Mouse (Mus musculus): ENCODE results near the gene Sacm1l.

Gene Sacm1l

DNA sequence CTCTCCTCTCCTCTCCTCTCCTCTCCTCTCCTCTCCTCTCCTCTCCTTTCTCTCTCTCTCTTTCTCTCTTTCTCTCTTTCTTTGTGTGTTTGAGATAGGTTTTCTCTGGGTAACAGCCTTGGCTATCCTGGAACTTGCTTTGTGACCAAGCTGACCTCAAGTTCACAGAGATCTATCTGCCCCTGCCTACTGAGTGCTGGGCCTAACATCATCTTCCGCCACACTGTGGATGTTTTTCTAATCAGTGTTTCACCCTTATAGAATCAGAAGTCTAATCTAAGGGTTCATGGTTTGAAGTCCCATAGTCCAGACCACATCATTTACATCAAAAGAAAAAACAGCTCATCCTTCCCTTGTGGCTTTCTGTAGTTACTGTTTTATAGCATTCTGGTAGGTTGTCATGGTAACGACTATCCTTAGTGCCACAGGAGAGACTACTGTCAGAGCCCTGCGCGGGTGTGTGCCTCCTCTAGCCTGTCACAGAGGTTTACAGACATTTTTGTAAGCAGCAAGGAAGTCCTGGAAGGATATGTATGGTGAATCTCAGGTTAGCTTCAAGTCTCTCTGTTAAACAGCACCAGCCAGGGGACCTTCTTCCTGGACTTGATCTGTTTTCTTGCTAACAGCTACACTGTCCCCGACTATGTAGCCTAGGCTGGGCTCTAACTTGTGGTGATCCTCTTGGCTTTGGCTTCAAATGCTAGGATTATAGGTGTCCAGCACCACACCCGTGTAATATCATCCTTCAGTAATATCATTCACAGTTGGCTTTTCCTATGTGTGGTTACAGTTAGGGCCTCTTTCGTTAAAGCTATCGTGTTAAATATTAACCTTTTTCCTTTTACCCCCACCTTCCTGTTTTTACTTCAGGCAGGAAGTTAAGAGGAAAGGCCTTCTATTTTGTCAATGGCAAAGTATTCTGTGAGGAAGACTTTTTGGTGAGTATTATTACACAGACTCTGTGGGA, 19.6 kb upstream of the Sacm1l start:
- DNase-seq (ENCODE audit: low spot score): no peak

DNA sequence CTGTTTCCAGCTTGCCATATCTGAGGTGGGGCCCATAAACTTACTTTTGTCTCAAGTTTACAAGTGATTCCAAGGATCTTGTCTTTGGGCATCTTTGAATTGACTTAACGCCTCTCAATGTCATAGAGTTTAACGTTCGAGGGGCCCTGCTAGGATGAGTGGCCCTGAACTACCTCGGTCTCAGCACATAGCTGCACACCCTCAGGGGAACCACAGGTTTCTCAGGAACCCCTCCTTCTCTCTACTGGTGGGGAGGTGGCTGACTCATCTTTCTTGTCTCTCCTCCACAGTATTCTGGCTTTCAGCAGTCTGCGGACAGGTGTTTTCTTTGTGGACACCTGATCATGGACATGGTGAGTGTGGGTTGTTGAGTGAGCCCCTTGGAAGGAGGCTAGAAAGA, 18.6 kb upstream of the Sacm1l start:
- DNase-seq (ENCODE audit: low spot score): no peak

DNA sequence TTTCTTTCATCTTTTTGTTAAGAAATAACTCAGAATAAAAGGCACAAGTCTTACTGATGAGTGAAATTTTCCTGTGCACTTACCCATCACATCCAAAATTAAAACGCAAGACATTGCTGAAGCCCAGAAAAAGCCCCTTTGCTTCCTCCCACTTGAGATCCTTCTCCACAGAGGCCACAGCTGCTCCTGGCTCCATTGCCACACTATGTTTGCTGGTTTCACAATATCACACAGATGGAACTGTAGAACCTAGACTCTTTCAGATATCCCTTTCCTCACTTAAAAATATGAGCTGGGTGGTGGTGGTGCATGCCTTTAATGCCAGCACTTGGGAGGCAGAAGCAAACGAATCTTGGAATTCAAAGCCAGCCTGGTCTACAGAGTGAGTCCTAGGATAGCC, 17.1 kb upstream of the Sacm1l start:
- DNase-seq (ENCODE audit: low spot score): no peak

DNA sequence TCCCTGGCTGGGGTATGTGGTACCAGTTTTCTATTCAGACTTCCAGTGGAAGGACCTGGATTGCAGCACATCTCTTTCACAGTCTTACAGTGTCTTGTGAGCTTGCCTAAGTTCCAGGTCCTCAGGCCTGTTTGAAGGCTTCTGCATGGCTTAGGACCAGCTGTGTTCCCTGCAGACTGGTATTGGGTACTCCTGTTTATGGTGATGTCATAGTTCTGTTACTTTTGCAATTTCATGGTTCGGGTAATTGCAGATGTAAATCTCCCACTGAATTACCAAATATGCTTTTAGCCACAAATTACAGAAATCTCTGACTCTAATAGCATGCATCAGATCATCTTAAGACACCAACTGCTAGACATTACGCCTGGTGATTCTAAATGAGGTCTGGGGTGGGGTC, 14.5 kb upstream of the Sacm1l start:
- DNase-seq (ENCODE audit: low spot score): no peak

DNA sequence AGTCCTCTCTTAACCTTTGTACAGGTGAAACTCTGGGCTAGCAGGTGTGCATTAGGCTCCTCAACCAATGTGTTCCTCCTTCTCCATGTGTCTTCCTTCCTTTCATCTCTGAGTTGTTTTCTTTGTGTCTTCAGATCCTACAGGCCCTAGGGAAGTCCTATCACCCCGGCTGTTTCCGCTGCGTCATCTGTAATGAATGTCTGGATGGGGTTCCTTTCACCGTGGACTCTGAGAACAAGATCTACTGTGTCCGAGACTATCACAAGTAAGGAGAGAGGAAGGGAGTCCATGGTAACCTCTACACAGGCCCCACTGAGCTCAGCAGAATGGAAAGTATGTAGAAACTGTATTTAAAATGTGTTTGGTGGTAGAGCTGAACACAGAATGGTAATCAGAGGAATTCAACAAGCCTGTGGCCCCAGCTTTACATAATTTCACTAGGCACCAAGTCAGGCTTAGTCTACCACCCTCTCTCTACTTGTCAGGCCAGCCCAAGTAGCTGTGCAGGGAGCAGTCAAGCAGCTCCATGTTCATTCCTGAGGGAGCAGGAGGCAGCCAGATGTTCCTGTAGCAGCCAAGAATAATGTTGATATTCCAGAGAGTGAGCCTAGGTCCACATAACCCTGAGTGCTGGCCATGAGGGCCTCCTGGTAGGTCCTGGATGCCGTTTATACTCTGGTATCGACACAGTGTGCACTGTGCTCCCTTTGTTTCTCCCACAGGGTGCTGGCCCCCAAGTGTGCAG, 12.7 kb upstream of the Sacm1l start:
- no peak for DNase-seq (ENCODE audit: low spot score)

DNA sequence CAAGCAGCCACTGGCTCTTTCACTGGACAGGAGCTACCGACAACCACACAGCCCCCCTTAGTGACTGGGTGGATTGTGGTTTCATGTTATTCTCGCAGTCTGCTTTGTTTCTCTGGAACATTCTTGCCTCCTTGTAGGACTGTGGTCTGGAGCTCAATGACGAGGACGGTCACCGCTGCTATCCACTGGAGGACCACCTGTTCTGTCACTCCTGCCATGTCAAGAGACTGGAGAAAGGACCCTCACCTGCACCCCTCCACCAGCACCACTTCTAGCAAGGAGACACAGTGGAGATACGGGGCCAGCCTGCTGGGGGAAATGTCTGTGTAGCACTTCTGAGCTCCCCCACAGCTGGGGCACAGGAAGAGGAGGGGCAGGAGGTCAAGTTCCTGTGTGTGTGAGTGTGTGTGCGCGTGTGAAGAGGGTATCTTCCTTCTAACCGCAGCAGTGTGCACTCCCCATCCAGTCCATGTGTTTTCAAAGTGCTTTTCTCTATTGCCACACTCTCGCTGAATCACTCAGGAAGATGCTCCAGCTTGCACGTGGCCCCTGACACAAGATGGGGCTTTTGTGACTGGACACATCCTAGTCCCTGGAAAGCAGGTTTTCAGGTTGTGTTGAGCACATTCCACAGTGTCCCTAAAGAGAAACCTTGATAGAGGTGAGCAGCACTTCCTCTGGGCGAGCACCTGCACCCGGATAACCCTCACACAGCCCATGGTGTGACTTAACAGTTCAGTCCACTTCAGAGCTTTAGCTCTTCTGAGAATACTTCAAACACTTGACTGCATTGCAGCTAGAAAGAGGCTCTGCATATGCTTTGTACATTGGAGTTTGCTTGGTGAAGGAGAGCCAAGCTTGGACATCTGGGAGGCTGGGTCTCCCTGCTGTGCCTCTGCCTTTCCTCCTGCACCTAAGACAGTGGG, 10.3 kb upstream of the Sacm1l start:
- no peak for DNase-seq (ENCODE audit: low spot score)

DNA sequence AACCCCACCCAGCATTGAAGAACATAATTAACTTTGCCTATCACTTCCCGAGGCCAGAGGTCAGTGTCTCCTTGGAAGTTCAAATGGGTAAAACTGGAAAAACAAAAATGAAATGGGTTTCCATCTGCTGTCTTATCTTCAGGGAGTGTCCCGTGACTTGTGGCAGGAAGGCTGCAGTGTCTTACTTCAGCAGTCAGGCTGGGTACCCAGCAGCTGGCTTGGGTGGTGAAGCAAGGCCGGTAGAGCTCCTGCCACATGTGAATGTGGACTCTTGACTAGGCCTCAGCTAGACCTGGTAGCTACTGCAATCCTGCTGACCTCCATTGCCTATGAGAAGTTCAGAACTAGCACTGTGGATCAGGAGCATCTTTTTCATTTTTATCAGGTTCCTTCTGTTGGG, 8.8 kb upstream of the Sacm1l start:
- no peak for DNase-seq (ENCODE audit: low spot score)

DNA sequence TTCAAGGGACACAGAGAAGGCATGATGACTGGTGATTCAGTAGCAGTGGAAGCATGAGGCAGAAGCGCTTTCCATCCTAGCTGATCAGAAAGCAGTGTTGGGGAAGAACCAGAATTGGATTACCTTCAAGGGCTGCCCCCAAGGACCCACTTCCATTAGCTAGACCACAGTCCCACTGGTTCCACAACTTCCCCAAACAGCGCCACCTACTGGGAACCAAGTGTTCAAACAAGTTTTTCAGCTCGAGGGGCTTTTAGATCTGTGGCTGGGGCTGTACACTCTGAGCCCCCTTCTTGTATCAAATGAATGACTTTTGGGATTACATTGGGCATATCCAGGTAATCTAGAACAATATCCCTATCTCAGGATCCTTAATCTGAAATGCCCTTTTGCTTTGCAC, 5.9 kb upstream of the Sacm1l start:
- DNase-seq (ENCODE audit: low spot score): no peak

DNA sequence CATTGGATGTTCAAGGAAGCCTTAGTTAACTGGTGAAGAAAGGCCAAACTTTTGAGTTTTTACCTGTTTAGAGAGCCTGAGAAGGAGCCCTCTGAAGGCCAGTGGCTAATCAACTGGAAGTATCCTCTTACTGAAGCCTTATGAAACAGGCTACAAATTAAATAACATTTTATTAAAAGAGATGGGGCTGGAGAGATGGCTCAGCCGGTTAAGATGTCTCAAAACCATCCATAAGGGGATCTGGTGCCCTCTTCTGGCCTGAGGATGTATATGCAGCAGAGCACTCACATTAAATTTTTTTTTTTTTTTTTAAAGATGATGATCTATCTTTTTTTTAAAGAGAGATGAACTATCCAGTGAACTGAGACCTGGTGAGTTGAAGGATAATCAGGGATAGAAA, 4.5 kb upstream of the Sacm1l start:
- DNase-seq (ENCODE audit: low spot score): peak; percentile 56

DNA sequence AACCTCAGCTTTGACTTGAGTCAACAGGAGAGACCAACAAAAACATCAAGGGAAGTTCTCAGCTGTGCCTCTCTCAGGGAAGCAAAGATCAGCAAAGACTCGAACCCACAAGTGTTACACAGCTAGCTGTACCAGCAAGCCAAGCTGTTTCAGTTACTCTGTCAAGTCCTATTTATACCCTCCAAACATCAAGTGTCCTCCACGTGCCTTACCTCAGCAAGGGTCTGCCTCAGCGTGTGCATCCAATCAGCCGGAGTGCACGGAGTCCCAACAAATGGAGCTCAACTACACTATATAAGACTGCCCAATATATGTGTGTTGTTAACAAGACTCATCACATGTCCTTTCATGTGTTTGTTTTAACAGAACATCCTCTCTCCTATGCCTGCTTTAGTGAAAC, 3.1 kb upstream of the Sacm1l start:
- no peak for DNase-seq (ENCODE audit: low spot score)

DNA sequence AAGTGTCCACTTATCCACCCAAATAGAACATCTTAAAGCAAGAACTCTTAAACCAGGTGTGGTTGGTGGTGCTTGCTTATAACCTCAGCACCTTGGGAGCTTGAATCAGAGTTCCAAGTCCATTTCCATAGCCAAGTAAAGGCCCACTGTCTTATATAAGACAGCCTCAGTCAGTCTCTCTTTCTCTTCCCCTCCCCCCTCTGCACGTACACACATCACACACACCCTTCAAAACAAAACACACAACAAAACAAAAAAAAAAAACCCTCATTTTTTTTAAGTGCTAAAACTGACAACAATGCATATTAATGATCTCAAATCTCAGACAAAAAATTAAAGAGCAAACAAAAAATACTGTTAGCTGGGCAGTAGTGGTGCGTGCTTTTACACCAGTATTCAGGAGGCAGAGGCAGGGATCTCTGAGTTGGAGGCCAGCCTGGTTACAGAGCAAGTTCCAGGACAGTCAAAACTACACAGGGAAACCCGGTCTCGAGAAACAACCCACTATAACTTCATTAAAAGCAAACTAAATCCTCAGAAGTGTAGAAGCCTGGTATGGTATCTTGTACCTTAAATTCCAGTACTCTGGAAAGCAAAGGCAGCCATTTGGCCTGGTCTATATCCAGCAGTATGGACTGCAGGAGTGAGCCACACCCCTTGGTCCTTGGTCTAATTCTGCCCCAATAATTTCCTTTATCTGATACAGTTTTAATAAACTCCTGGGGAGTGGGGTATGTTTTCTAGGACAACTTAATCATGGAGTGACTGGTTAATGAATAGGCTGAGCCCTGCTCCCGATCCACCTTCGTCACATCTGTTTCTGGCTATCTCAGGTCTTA, 1.3 kb upstream of the Sacm1l start:
- no peak for DNase-seq (ENCODE audit: low spot score)

DNA sequence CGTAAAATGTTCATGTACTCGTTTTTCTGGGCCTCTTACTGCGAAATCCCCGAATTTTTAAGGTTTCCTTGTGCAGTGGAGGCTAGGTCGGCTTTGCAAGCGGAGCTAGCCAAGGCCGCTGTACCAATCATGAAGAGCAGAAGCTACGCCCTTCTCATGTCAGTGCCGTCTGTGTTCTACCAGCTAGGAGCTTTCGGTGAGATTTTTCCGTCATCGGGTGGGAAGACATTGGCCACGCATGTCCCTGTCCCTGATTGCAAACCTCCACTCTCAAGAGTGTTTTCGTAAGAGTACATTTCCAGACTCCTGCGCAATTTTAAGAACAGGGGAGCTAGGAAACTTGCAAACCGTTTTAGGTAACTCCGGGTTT, 648 bp upstream of the Sacm1l start:
- no peak for DNase-seq (ENCODE audit: low spot score)

DNA sequence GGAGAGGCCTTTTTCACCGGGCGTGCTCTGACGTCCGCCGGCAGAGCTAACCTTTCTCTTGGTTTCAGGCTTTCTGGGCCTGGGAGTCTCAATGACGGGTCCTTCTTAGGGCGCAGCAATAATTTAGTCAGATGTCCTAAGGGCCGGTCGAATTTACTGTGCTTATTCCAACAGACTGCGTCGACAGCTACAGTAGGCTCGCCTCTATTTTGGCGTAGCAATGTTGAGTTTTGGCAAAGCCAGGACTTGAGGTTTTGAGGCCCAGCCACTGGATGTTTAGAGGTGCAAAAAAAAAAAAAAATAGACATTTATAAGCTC, 558 bp downstream of the Sacm1l start:
- no peak for DNase-seq (ENCODE audit: low spot score)

DNA sequence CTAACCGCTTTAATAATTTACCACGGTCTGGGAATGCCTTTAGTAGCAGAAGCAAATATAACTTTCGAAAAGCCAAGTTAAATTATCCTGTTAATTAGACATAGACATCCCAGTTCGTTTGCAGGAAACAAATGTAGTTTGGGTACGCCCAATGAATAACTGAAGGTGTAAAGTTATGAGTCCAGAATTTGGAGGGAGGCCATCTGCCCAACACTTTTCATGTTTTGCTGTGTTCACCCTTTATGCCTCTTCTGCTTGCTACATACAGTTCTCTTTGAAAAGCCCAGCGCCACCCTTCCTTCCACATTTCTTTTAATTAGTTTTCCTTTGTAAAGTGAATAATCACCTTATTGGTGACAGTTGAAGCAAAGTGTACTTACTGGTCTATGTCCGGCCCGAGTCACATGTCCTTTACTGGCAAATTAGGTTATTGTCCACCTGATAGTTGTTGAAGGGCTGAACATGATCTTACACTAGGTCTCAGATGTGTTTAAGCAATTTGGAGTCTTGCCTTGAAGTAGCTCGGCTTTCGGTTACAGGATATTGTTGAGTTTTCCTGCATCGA, 1.1 kb downstream of the Sacm1l start:
- DNase-seq (ENCODE audit: low spot score): no peak

DNA sequence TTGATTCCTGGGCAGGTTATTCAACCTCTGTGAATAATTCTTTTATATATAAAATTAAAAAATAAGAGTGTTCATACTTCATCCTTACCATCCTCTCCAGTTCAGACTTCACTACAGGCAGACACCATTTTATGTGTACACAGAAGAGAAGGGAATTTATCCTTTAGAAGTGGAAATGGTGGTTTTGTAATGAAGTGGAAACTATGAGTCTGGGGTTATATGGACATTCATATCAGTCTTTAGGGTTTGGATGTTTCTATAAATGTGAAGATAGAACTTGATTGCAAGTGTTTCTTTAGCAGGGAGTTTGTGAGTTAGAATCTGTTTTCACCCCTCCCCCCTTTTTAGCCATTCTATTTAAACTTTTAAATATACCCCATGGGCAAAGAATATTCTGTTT, 1.7 kb downstream of the Sacm1l start:
- DNase-seq (ENCODE audit: low spot score): no peak

DNA sequence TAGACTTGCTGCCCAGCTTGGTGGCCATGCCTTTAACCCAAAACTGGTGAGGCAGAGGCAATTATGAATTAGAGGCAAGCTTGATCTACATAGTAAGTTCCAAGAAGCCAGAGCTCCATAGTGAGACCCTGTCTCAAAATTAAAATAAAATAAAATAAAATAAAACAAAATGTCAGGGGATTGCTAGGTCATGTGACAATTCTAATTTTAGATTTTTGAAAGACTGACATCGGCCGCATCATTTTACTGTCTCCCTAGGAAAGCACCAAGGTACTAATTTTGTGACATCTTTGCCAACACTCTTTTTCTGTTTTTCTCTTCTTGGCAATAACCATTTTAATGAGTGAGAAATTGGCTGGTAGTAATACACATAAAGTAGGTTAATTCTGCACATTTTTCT, 7.1 kb downstream of the Sacm1l start:
- DNase-seq (ENCODE audit: low spot score): no peak

DNA sequence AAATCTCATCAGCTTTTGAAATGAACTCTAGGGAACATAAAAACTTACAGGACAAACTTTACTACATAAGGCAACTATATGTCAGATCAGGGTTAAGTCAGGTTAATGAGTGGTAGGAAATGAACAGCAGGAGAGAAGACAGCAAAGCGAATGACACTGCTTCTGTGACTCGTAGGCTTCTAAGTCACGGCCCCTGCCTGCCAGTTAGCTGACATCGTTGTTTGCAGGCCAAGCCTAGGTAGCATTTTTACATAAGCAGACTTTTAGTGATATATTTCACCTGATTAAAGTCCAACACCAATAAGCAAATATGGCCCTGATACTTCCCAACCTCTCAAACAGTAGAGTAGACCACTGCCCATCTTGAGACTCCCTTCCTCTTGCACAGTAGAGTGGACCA, 8.6 kb downstream of the Sacm1l start:
- DNase-seq (ENCODE audit: low spot score): no peak

DNA sequence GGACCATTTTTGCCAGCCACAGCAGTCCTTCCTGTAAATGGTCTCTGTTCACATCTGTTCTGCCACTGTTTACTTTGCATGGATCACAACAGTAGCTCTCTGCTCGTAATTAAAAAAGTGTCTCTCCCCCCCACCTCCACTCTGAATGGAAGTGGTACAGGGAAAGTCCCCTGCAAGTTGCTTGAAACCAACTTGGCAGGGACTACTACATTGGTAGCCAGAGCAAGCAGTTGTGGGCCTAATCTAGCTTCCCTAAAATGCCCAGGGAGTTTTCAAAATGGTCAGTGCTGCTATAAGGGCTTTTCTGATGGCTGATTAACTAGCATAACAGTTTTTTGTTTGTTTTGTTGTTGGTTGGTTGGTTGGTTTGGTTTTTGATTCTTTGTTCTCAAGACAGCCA, 9.5 kb downstream of the Sacm1l start:
- no peak for DNase-seq (ENCODE audit: low spot score)

DNA sequence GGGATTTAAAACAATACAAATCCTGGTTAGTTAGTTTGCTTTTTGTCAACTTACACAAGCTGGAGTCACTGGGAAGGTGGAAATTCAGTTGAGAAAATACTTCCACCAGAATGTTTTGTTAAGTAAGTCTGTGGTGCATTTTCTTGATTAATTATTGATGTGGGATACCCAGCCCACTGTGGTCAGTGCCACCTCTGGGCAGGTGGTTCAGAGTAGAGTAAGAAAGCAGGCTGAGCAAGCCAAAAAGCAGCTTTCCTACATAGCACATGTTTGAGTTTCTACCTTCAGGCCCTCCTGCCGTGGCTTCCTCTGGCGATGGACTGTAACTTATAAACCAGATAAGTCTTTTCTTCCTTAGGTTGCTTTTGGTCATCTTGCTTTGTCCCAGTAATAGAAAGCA, 10.3 kb downstream of the Sacm1l start:
- DNase-seq (ENCODE audit: low spot score): no peak

DNA sequence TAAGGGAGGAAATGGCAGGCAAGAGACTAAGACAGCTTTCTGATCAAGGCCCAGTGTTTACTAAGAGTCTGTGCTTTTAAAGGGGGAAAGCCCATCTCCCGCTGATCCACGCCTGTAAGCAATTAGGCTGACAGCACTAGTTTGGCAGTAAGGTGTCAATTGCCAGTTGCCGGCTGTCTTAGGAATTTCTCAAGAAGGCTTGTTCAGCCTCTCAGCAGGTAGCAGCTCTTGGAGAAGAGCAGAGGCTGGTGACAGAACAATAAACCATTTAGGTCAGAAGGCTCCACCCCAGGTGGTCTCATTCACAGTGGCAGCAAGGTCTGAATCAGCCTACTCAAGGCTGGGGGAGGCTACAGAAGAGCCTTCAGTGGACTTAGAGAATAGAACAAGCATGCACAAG, 25.0 kb downstream of the Sacm1l start:
- no peak for DNase-seq (ENCODE audit: low spot score)
